Mouse (Mus musculus): Measurements from ENCODE around the gene Herpud1.
"Not testable (repeated sequence)": the region's sequence is repeated elsewhere in the genome, so short reads cannot be mapped to it uniquely, and the experiment has no call there.

Herpud1 gene

DNA sequence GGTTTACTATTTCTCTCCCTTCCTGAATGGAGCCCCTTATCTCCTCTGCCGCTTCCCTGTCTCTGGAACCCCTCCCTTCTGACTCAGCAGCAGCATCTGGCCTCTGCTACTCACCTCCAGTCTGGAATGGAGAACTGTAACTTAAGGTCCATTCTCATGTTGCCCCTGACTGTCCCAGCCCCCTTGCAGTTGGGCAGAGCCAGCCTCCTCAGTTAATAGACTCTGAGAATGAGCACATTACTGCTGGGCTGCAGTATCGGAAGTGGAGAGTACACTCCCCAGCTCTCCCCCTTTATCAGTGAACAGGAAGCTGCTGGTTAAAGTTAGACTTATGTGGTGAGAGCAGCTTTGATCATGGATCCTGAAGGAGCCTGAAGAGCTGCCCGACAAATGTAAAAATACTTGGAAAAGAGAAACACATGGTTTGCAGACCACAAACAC, 10.7 kb upstream of the Herpud1 start:
- no peak for DNase-seq (ENCODE audit: extremely low spot score, low spot score)

DNA sequence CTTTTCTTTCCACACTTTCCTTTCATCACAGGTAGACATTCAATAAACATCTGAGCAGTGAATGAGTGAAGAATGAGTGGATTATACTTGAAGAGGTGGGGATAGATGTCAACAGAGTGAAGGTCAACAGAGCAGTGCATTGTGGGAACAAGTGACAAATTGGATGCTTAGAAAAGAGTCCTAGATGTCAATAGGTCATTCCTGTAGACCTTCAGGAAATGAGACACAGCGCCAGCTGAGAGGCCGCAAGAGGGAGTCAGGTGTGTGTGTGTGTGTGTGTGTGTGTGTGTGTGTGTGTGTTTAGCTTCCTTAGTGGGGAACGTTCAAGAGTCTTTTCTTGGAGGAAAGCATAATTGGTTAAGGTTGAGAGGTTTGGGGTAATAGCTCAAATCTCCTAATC, 10.1 kb upstream of the Herpud1 start:
- no peak for DNase-seq (ENCODE audit: extremely low spot score, low spot score)

DNA sequence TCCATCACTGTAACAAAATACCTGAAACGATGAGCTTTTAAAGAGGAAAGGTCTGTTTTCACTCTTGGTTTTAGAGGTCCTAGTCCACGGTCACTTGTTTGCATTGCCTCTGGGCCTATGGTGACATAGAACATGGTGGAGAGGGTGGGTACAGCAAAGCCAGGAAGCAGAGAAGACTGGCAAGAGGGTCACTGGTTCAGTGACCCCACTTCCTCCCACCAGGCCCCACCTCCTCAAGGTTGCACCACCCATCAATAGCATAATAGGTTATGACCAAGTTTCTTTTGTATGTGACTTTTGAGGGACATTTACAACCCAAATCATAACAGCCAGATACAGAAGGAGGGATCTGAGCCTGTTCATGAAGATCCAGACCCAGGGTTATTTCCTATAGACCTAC, 9.7 kb upstream of the Herpud1 start:
- no peak for DNase-seq (ENCODE audit: extremely low spot score, low spot score)

DNA sequence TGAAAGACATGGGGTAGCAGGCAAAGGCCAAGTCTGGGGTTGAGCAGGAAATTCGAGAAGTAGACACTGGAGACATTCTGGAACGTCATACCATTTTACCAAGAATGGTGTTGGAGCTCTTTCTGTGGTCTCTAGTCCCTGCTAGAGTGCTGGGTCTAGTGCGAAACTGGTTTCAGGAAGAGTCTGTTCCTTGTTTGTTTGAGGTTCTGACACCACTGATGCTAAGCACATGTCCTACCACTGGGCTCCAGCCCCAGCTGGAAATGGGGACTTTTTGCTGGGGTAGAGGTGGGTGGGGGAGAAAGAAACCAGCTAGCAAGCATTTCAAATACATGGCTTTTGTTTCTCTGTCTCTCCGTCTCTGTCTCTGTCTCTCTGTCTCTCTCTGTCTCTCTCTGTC, 9.2 kb upstream of the Herpud1 start:
- no peak for DNase-seq (ENCODE audit: extremely low spot score, low spot score)

DNA sequence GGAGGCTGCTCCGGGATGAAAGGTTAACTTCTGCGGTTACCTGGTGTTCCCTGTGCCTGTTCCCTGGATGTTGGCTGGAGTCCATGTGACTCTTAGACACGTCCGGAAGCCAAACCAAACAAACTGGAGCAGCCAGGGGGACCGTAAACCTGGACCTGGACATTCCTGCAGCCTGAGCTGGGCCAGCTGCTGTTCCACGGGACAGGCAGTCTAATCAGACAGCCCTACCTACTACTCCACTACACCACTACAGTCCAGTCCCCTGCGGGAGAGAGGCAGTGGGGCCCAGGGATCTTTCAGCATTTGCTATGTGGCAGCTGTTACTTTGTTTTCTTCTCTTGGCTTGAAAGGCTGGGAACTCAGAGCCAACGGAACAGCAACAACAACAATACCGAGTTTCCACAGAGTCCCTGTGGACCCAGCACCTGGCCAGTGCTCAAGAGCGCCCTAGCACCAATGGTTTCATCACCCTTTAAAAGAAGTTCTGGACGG, 8.5 kb upstream of the Herpud1 start:
- DNase-seq (ENCODE audit: extremely low spot score, low spot score) = no peak

DNA sequence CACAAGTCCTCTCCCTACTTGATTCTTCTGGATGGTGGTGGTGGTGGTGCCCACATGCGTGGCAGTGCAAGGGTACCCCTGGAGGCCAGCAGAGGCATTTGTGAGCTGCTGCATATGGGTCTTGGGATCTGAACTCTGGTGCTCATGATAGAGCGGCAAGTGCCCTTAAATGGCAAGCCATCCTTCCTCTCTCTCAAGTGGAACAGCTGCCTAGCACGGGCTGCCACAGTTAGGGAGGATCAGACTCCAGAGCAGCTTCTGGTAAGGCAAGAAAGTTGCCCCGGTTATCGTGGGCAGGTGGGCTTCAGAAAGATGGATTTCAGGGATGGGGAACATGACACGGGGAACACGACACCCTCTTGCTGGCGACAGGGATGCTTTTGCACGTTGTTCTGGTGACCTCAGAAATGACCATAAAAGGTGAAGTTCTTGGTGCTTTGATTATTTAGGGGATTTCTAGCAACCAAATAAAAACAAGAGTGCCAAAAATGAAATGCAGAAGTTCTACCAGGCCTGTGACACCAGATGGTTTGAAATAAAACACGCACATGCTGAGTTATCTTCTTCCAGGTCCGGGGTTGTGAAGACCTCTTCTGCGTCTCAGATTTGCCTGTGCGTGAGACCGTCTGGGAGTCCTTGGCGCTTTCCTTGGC, 7.3 kb upstream of the Herpud1 start:
- no peak for DNase-seq (ENCODE audit: extremely low spot score, low spot score)

DNA sequence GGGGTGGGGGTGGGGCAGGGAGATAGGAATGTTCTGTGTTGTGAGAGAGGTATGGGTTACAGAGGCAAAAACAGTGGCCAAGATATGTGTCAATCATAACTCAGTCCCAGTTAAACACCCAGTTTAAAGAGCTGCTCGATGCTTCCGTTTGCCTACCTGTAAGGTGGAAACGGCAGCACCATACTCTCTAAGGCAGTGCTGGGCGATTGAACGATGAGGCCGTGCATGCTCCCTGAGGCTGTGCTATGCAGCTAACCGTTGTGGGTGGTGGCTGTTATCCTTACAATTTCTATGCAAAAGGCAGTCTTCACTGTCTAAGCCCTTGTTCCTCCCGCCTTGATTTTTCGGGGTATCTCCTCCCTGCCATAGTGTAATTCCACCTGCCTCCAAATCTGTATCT, 6.6 kb upstream of the Herpud1 start:
- no peak for DNase-seq (ENCODE audit: extremely low spot score, low spot score)

DNA sequence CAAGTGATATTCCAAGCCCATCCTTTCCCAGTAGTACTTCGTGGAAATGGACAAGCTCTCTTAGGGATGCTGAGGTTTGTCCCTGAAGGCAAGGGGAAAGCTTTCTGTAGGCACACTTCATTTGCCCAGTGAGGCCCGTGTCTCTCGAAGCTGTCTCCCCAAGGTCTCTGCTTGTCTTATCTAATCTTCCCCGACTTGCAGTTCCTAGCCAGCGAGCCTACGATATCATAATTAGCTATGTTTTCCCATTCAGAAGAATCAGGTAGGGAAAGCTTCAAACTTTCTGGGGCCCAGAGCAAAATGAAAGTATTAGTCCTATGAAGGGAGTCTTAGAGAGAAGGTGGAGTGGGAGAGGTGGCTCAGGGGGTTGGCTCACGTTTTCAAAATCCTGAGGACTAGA, 2.1 kb upstream of the Herpud1 start:
- no peak for DNase-seq (ENCODE audit: extremely low spot score, low spot score)

DNA sequence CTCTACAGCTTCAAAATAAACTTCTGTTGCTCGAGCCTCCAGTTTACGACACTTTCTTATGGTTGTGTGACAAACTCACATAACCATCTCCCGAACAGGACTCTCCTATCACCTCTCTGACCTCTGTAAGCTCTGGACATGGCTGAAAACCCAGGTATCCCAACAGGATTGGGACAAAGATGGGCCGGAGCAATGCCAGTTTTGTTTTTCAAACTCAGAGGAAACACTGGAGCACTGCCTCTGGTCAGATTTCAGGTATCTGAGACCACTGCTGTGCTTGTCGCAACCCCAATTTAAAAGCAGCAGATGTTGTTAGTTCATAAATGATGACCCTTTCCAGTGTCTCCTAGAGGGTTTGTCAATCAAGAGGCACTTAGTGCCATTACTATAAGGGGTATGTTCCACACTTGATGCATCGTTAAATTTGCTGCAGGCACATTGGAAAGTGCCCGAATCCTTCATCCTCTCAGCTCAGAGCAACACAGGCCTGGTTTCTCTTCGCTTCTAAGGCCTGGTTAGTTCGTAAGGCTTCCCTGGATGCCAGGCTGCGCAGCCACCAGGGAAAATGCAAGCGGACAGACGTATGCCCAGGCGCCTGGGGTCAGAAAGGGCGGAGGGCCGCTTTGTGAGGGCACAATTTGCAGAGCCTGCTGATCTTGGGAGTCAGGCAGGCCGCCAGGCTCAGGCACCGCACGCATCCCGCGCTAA, 578 bp upstream of the Herpud1 start:
- no peak for DNase-seq (ENCODE audit: extremely low spot score, low spot score)

DNA sequence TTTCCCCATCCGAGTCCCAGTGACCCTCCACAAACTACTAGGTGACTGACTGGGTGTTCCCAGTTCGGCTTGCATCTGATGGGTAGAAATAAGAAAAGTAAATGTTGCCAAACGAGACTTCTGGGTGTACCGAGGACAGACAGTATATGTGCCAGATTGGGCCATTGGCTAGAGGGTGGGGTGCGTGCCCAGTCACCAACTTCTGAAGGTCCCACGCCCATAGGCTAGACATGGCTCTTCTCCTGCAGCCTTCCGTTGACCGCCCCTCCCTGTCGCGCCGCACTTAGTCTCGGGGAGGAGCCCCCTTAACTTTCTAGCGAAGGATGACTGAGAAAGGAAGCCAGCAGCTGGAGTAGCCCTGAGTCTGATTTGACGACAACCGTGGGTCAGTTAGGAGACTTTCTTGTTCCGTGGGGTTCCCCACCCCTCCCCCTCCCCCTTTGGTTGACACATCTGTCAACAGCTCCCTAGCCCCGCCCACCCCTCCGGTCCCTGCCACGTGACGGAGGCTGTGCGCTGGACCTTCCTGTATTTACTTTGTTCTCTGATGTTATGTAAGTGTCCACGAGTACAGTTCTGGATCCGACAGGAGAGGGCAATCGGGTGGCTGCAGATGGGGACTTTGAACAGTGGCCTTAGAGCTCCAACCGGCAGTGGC, 918 bp downstream of the Herpud1 start:
- peak; percentile 76 for DNase-seq (ENCODE audit: extremely low spot score, low spot score)

DNA sequence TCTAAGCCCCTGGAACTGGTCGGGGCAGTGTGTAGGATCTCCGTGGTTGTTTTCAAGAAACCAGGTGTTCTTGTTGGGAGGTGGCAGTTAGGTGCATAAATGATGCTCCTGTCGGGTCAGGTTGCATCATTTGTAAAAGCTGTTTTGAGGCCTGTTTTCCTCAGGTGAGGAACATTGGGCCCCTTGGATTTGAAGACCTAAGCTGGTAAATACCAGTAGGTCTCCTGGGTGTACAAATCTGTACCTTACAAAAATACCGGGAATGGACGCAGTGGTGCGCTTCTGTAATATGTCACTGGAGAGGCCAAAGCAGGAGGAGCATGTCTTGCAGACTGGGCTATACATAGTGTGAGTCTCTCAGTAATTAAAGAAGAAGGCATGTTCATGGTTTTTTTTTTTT, 1.5 kb downstream of the Herpud1 start:
- no peak for DNase-seq (ENCODE audit: extremely low spot score, low spot score)

DNA sequence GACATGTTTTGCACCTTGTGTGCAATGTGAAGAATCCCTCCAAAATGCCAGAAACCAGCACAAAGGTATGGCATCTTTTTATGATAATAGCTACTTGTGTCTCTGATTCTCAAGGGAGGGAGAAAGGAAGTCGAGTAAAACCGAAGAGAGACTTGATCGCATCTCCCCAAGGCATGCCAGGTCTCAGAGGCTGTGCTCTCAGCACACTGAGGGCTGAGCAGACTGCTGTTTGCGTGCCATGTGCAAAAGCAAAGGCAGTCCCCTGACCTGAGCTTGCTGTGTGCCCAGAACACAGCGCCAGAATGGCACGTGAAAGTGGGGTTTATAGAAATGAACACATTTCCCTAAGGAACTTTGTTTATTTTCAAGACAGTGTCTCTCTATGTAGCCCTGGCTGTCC, 3.3 kb downstream of the Herpud1 start:
- no peak for DNase-seq (ENCODE audit: extremely low spot score, low spot score)

DNA sequence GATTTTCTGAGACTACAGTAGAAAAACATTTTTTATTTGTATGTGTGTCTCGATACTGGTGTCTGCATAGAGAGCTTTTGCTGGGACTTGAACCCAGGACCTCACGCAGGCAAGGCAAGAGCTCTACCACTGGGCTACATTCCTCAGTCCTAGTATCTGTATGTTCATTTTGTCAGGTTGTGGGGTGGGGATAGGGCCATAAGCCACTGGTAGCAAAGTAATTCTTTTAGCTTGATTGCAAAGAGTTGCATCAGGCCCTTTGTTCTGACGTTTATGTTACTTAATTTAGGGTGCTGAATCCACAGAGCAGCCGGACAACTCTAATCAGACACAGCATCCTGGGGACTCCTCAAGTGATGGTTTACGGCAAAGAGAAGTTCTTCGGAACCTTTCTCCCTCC, 4.2 kb downstream of the Herpud1 start:
- DNase-seq (ENCODE audit: extremely low spot score, low spot score) = no peak

DNA sequence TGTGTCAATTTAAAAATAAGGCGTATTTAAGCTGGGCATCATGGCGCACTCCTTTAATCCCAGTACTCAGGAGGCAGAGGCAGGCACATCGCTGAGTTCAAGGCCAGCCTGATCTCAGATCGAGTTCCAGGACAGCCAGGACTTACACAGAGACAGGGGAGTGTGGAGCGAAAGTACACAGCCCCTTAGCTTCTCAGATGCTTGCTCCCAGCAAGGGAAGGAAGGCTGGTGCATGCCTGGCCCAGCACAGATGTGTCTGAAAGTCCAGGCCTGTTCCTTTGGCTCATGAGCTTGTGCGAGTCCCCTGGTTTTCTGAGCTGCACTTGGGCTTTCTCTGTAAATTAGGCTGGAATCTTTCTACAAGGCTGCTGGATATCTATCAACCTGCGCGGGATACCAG, 4.7 kb downstream of the Herpud1 start:
- DNase-seq (ENCODE audit: extremely low spot score, low spot score) = no peak

DNA sequence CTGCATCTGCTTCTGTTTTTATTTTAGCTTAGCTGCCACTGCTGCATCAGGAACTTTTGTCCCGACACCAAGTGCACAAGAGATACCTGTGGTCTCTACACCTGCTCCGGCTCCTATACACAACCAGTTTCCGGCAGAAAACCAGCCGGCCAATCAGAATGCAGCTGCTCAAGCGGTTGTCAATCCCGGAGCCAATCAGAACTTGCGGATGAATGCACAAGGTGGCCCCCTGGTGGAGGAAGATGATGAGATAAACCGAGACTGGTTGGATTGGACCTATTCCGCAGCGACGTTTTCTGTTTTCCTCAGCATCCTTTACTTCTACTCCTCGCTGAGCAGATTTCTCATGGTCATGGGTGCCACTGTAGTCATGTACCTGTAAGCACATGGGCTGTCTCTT, 5.9 kb downstream of the Herpud1 start:
- DNase-seq (ENCODE audit: extremely low spot score, low spot score) = peak; percentile 32

DNA sequence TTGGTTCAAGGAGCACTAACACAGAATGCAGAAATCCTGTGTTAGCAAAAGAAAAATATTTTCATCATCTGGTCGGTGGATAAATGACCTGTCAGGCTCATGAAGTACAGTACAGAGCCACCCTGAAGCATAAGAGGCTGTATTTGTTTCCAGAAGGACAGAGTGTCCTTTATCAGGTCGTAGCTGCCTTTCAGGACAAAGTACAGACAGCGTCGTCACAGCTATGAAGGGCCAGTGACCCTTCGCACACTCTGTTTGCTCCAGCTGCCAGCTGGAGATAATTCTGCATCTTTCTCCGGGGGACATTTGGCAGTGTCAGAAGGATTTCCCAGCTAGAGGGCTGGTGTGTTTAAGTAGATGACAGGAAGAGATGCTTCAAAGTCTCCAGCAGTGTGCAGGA, 6.4 kb downstream of the Herpud1 start:
- no peak for DNase-seq (ENCODE audit: extremely low spot score, low spot score)

DNA sequence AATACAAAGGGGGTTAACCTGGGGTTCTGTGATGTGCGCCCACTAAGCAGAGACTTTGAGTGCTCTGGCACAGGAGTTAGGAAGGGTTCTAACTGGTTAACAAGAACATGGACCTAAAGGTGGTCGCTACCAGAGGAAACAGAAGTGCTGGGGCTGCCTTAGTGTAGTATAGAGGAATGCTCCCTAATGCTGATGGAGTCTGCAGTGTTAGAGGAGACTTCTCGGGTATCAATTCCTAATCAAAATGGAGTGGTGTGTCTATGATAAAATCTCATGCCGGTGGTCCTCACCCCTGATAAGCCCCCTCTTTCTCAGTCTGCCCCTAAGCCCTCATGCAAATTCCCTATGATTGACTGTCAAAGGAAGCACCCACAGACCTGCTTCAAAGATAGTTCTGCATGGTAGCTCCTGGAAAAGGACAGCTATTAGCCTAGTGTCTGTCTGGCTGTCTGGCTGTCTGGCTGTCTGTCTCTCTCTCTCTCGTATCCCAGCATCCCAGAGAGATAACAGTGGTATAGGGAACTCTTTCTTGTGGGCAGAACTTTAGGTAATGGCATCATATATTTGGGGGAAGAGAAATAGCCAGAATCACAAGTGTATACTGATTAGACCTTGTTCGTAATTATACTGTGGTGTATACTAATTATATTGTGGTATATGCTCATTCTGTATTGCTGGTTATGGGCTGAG, 9.8 kb downstream of the Herpud1 start:
- no peak for DNase-seq (ENCODE audit: extremely low spot score, low spot score)

DNA sequence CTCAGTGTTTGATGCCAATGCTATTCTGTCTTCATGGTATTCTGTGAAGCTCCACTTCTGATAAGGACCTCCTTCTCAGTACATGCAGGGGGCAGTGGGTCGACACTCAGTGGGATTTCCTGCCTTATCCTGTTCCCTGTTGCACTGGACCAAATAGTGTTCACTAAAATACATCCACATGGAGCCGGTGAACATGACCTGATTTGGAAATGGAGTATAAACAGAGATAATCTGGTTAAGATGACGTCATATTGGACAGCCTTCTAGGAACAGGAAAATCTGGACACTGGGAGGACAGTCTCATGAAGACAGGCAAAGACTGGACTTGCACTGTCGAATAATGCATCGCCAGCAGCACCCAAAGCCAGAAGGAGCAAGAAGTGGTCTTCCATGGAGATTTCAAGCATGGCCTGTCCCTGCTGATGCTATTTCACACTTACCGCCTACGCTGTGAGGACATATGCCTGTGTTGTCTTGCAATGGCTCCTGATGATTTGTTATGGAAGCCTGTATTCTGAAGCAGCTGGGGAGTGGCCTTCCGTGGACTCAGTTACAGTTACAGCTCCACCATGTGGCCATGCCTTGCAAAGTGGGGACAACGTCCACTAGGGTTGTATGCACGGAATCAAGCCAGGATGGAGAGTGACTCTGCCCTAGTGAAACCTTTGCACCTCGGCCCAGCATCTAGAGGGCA, 10.9 kb downstream of the Herpud1 start:
- DNase-seq (ENCODE audit: extremely low spot score, low spot score) = no peak

DNA sequence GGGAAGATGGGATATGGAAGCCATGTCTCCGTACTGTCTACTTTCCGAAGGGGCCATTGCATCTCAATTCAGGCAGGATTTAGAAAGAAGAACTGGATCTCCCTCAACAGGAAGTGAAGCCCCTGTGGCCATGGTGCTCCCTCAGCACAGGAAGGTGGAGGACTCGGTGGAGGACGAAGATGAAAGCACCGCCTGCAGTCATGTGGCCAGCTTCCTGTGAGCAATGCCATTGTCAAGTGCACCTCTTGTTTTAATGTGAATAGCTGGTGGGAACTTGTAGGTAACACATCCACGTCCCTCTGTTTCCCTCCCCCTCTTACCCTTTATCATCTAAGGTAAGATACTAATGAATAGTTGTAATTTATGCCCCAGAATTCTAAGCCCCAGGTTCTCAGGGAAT, 12.3 kb downstream of the Herpud1 start:
- DNase-seq (ENCODE audit: extremely low spot score, low spot score) = no peak

DNA sequence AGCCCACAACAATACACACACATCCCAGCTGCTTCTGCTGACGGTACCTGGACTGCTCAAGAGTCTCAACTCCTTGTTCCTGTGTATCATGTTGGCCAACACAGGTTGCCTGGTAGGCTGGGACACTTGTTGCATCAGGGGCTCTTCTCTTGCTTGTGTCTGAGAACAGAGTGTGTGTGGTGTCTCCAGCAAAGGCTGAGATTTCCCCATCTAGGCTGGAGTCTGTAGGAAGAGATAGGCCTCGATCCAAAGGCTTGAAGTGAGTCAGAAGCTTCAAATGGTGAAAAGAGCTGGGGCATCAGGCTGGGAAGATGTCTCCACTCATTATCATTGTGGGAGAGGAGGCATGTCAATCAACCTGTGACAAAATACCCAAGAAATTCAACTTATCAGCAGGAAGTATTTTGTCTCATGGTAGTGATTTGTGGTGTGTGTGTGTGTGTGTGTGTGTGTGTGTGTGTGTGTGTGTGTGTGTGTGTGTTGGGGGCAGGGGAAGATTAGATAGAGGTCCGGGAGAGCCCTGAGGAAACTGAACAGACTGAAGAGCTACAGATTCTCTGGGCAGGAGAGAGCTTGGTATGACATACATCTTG, 13.2 kb downstream of the Herpud1 start:
- DNase-seq (ENCODE audit: extremely low spot score, low spot score) = no peak

DNA sequence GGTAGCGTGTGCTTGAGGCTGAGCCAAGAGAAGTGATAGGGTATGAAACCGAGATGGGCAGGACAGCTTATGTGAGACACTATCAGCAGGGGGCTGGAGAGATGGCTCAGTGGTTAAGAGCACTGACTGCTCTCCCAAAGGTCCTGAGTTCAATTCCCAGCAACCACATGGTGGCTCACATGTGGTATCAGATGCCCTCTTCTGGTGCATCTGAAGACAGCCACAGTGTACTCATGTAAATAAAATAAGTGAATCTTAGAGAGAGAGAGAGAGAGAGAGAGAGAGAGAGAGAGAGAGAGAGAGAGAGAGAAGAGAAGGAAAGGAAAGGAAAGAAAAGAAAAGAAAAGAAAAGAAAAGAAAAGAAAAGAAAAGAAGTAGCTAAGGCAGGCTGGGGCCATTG, 13.7 kb downstream of the Herpud1 start:
- not testable (repeated sequence) for DNase-seq (ENCODE audit: extremely low spot score, low spot score)
